Mouse (Mus musculus): Measurements from ENCODE around the gene Acsm1. TPM values are rescaled to one million over a fixed set of nuclear protein-coding genes. Genes with fewer than 3 reads are reported as not detected.

The Acsm1 gene
- total RNA-seq, 2 experiments from 2014 or later: not detected

- DNase-seq: no peak
Observed at GRCm38 (mm10) chr7:119670925-119671324, 64.1 kb downstream of the Acsm1 start.

- DNase-seq: peak; percentile 10 to 16
Observed at GRCm38 (mm10) chr7:119673465-119673864, 66.6 kb downstream of the Acsm1 start.

GRCm38 (mm10) chr7:119680107-119680506 is 73.3 kb downstream of the Acsm1 start:
- DNase-seq: no peak

GRCm38 (mm10) chr7:119682699-119683098 is 75.9 kb downstream of the Acsm1 start:
- DNase-seq: no peak

- no peak for DNase-seq
Observed at GRCm38 (mm10) chr7:119689726-119690125, 82.9 kb downstream of the Acsm1 start, which contains the start of gene Acsm4. Gene Acsm4, plus strand, starts transcription at chr7:119690026.

GRCm38 (mm10) chr7:119692302-119692701 is 85.5 kb downstream of the Acsm1 start:
- DNase-seq: no peak

GRCm38 (mm10) chr7:119694926-119695325 is 88.1 kb downstream of the Acsm1 start:
- no peak for DNase-seq

Other genes with a start within 250 kb of the Acsm1 start
- gene Gp2, start 147.7 kb upstream of the Acsm1 start, total RNA-seq (2021): not detected
- not detected for gene Umod, start 127.7 kb upstream of the Acsm1 start, total RNA-seq (2021)
- under 1 TPM; 0.22 to 0.25 TPM for gene Acsm5, start 87.6 kb upstream of the Acsm1 start, total RNA-seq (2021)
- not detected for gene Pdilt, start 83.5 kb upstream of the Acsm1 start, total RNA-seq (2021)
- gene Acsm2, start 52.7 kb upstream of the Acsm1 start, total RNA-seq (2021): not detected
- not detected for gene Acsm4, start 83.0 kb downstream of the Acsm1 start, total RNA-seq (2021)
- gene Thumpd1, start 113.8 kb downstream of the Acsm1 start, total RNA-seq (2021): 10 to 100 TPM; 45.4 to 48.2 TPM
- gene Acsm3, start 153.9 kb downstream of the Acsm1 start, total RNA-seq (2021): not detected
- 1 to 10 TPM; 1.9 to 2.8 TPM for gene Rexo5, start 187.0 kb downstream of the Acsm1 start, total RNA-seq (2021)
- 1 to 10 TPM; 7.7 to 8.1 TPM for gene Eri2, start 187.0 kb downstream of the Acsm1 start, total RNA-seq (2021)